Mouse (Mus musculus) kidney, adult 2 months (tissue): ENCODE results near the gene Wnt9b. TPM values are rescaled to one million over a fixed set of nuclear protein-coding genes. Genes with fewer than 3 reads are reported as not detected.

ENCODE experiments used
- DNase-seq: peaks from one replicate; pipeline ENCODE4 v3.0.0; 2021
- H3K27ac ChIP-seq: fragments of 200-500 bp; 2 replicates; pipeline ENCODE4 v1.5.1; 2012; ENCODE audit warnings: low read depth, low read length, control low read depth, inconsistent platforms; ENCODE audit not compliant: insufficient read depth
- H3K27me3 ChIP-seq: fragments of 200-500 bp; replicated peaks from 2 replicates; pipeline ENCODE4 v1.6.1; 2012; ENCODE audit warnings: mild to moderate bottlenecking, moderate library complexity, low read length, inconsistent platforms; ENCODE audit not compliant: control insufficient read depth, insufficient read depth
- H3K36me3 ChIP-seq: fragments of 200-500 bp; 2 replicates; pipeline ENCODE4 v1.6.1; 2012; ENCODE audit warnings: mild to moderate bottlenecking, moderate library complexity, low read length, inconsistent platforms; ENCODE audit not compliant: control insufficient read depth, insufficient read depth
- H3K4me1 ChIP-seq: fragments of 200-500 bp; 2 replicates; pipeline ENCODE4 v1.6.1; 2011; ENCODE audit warnings: low read length; ENCODE audit not compliant: control insufficient read depth, insufficient read depth
- H3K4me3 ChIP-seq: fragments of 200-500 bp; 2 replicates; pipeline ENCODE4 v1.5.1; 2011; ENCODE audit warnings: mild to moderate bottlenecking, low read depth, low read length, control low read depth; ENCODE audit not compliant: insufficient read depth
- CTCF ChIP-seq: fragments of 200-500 bp; conservative IDR thresholded peaks from 2 replicates; pipeline ENCODE4 v1.5.1; 2011; ENCODE audit warnings: low read depth, mild to moderate bottlenecking, control low read depth, low read length, moderate library complexity, mixed read lengths; ENCODE audit not compliant: insufficient read depth, insufficient read length
- POLR2A ChIP-seq: fragments of 200-500 bp; IDR thresholded peaks from one replicate; pipeline ENCODE4 v1.6.1; 2011; ENCODE audit warnings: low read depth, low read length, control low read depth
- WGBS: fragments of 180-500 bp; shearing (Covaris S2); methylation state at CpG from one replicate; pipeline ENCODE4 v1.1.7; 2018; 5-methylcytosine and 5-hydroxymethylcytosine counted together
- polyA plus RNA-seq: library from polyadenylated mRNA; depleted of rRNA; stranded (reverse); fragments of >200 nt; gene quantifications from 2 replicates; pipeline ENCODE4 v1.2.3, GENCODE M21; 2012; rRNA removed

Wnt9b gene
- polyA plus RNA-seq, 1 experiment: 2.7 TPM

- WGBS: 77% methylated on average over 11 of the region's 11 CpGs
- H3K36me3 ChIP-seq: no peaks in the 10 kb centered on the region; the same call in none of the 2 replicates
- H3K27ac ChIP-seq: no peak overlapping the region
- no peaks in the 10 kb centered on the region for H3K27me3 ChIP-seq
- no peak for TF ChIP-seq POLR2A
- TF ChIP-seq CTCF: no peak
- peaks cover 3% of the 10 kb centered on the region; the same call in 1 of the 2 replicates for H3K4me1 ChIP-seq
- H3K4me3 ChIP-seq: no peak overlapping the region
- DNase-seq: no peak
These were observed 65.8 kb downstream of the Wnt9b start for GRCm38 (mm10) chr11:103683667-103684334.

Other genes with a start within 250 kb of the Wnt9b start
- gene Lrrc37a, start 245.2 kb downstream of the Wnt9b start, polyA plus RNA-seq: not detected in 2 replicates
- gene Gm884, start 128.7 kb downstream of the Wnt9b start, polyA plus RNA-seq: not detected in 2 replicates
- 0.14 TPM in 1 of 2 replicates, not detected in the other for gene Lyzl6, start 110.9 kb downstream of the Wnt9b start, polyA plus RNA-seq
- 0.12 TPM in 1 of 2 replicates, not detected in the other for gene Rprml, start 100.3 kb downstream of the Wnt9b start, polyA plus RNA-seq
- 94.2 and 101 TPM in 2 replicates for gene Gosr2, start 51.9 kb downstream of the Wnt9b start, polyA plus RNA-seq
- gene Wnt3, start 24.3 kb upstream of the Wnt9b start, polyA plus RNA-seq: not detected in 2 replicates
- gene Nsf, start 204.2 kb upstream of the Wnt9b start, polyA plus RNA-seq: 35.4 and 39.4 TPM in 2 replicates
- 12.9 and 15.0 TPM in 2 replicates for gene Arf2, start 216.9 kb upstream of the Wnt9b start, polyA plus RNA-seq